Mouse (Mus musculus): ENCODE data around the gene Serpinb6d.

- no peak for TF ChIP-seq MAFK (IDR thresholded peaks at IDR 0.05; ENCODE audit: insufficient read depth, low read depth, low read length)
- no peak for TF ChIP-seq CHD2 (IDR thresholded peaks at IDR 0.05; ENCODE audit: low read depth, low read length)
- TF ChIP-seq ZC3H11A (IDR thresholded peaks at IDR 0.05; ENCODE audit: borderline replicate concordance, low read depth, low read length) = no peak
- TF ChIP-seq HCFC1 (IDR thresholded peaks at IDR 0.05; ENCODE audit: borderline replicate concordance, insufficient read depth, low read length) = no peak
- no peak for TF ChIP-seq ZNF384 (IDR thresholded peaks at IDR 0.05; ENCODE audit: low read depth, low read length)
These were observed at the start of gene Serpinb6d for GRCm38 (mm10) chr13:33661105-33661504.

Measured in ES-E14 (cell line).